Mouse (Mus musculus): ENCODE data around the gene Fras1. TPM values are rescaled to one million over a fixed set of nuclear protein-coding genes. Genes with fewer than 3 reads are reported as not detected.

Fras1 gene
- total RNA-seq (2015; ENCODE audit: low replicate concordance) (not detected in 2 replicates), total RNA-seq (2017; ENCODE audit: low replicate concordance) (0.17 TPM in 1 of 2 replicates, not detected in the other)

GRCm38 (mm10) chr5:96373567-96373985, at the start of gene Fras1:
Fras1 (plus strand) TSS chr5:96373955.
- no peak for ATAC-seq (replicated peaks; ENCODE audit: low FRiP score, poor library complexity, severe bottlenecking)

- no peak for ATAC-seq (replicated peaks; ENCODE audit: low FRiP score, poor library complexity, severe bottlenecking)
Measured at GRCm38 (mm10) chr5:96331048-96331737, 42.6 kb upstream of the Fras1 start.

- ATAC-seq (replicated peaks; ENCODE audit: low FRiP score, poor library complexity, severe bottlenecking) = no peak
Measured at GRCm38 (mm10) chr5:96331738-96332070, 42.1 kb upstream of the Fras1 start.

- no peak for ATAC-seq (replicated peaks; ENCODE audit: low FRiP score, poor library complexity, severe bottlenecking)
Measured at GRCm38 (mm10) chr5:96333963-96334362, 39.8 kb upstream of the Fras1 start.

- no peak for ATAC-seq (replicated peaks; ENCODE audit: low FRiP score, poor library complexity, severe bottlenecking)
Measured at GRCm38 (mm10) chr5:96340564-96340963, 33.2 kb upstream of the Fras1 start.

GRCm38 (mm10) chr5:96344983-96345382, 28.8 kb upstream of the Fras1 start:
- no peak for ATAC-seq (replicated peaks; ENCODE audit: low FRiP score, poor library complexity, severe bottlenecking)

GRCm38 (mm10) chr5:96351963-96352362, 21.8 kb upstream of the Fras1 start:
- no peak for ATAC-seq (replicated peaks; ENCODE audit: low FRiP score, poor library complexity, severe bottlenecking)

- no peak for ATAC-seq (replicated peaks; ENCODE audit: low FRiP score, poor library complexity, severe bottlenecking)
Measured at GRCm38 (mm10) chr5:96363950-96364349, 9.8 kb upstream of the Fras1 start.

- no peak for ATAC-seq (replicated peaks; ENCODE audit: low FRiP score, poor library complexity, severe bottlenecking)
Measured at GRCm38 (mm10) chr5:96365590-96365989, 8.2 kb upstream of the Fras1 start.

- ATAC-seq (replicated peaks; ENCODE audit: low FRiP score, poor library complexity, severe bottlenecking) = no peak
Measured at GRCm38 (mm10) chr5:96367260-96367659, 6.5 kb upstream of the Fras1 start.

GRCm38 (mm10) chr5:96373106-96373505, 649 bp upstream of the Fras1 start:
- ATAC-seq (replicated peaks; ENCODE audit: low FRiP score, poor library complexity, severe bottlenecking) = no peak

- ATAC-seq (replicated peaks; ENCODE audit: low FRiP score, poor library complexity, severe bottlenecking) = no peak
Measured at GRCm38 (mm10) chr5:96373986-96374901, 489 bp downstream of the Fras1 start.

GRCm38 (mm10) chr5:96375391-96375831, 1.7 kb downstream of the Fras1 start:
- ATAC-seq (replicated peaks; ENCODE audit: low FRiP score, poor library complexity, severe bottlenecking) = no peak

- no peak for ATAC-seq (replicated peaks; ENCODE audit: low FRiP score, poor library complexity, severe bottlenecking)
Measured at GRCm38 (mm10) chr5:96376216-96376615, 2.5 kb downstream of the Fras1 start.

GRCm38 (mm10) chr5:96386138-96386933, 12.6 kb downstream of the Fras1 start:
- no peak for ATAC-seq (replicated peaks; ENCODE audit: low FRiP score, poor library complexity, severe bottlenecking)

GRCm38 (mm10) chr5:96388306-96388705, 14.6 kb downstream of the Fras1 start:
- no peak for ATAC-seq (replicated peaks; ENCODE audit: low FRiP score, poor library complexity, severe bottlenecking)

- ATAC-seq (replicated peaks; ENCODE audit: low FRiP score, poor library complexity, severe bottlenecking) = no peak
Measured at GRCm38 (mm10) chr5:96389963-96390623, 16.3 kb downstream of the Fras1 start.

- ATAC-seq (replicated peaks; ENCODE audit: low FRiP score, poor library complexity, severe bottlenecking) = no peak
Measured at GRCm38 (mm10) chr5:96391086-96391485, 17.3 kb downstream of the Fras1 start.

GRCm38 (mm10) chr5:96394947-96395346, 21.2 kb downstream of the Fras1 start:
- no peak for ATAC-seq (replicated peaks; ENCODE audit: low FRiP score, poor library complexity, severe bottlenecking)

Measured in erythroblast, adult 5-6 weeks (primary cell).